Mouse (Mus musculus) adipose tissue, adult 10 weeks (tissue): ENCODE results near the gene Gm10644. TPM values are rescaled to one million over a fixed set of nuclear protein-coding genes. Genes with fewer than 3 reads are reported as not detected.

Experiments used
- polyA plus RNA-seq: library from polyadenylated mRNA; stranded (reverse); fragments of 350-450 nt; fragmentation: Illumina TruSeq; extraction: RNeasy Lipid Tissue Mini Kit (QIAGEN cat#74804); gene quantifications from one replicate; pipeline ENCODE4 v1.2.3, GENCODE M21; 2014; ENCODE audit warnings: low read depth, low replicate concordance

Gene Gm10644
- polyA plus RNA-seq = 2.4 TPM

DNA sequence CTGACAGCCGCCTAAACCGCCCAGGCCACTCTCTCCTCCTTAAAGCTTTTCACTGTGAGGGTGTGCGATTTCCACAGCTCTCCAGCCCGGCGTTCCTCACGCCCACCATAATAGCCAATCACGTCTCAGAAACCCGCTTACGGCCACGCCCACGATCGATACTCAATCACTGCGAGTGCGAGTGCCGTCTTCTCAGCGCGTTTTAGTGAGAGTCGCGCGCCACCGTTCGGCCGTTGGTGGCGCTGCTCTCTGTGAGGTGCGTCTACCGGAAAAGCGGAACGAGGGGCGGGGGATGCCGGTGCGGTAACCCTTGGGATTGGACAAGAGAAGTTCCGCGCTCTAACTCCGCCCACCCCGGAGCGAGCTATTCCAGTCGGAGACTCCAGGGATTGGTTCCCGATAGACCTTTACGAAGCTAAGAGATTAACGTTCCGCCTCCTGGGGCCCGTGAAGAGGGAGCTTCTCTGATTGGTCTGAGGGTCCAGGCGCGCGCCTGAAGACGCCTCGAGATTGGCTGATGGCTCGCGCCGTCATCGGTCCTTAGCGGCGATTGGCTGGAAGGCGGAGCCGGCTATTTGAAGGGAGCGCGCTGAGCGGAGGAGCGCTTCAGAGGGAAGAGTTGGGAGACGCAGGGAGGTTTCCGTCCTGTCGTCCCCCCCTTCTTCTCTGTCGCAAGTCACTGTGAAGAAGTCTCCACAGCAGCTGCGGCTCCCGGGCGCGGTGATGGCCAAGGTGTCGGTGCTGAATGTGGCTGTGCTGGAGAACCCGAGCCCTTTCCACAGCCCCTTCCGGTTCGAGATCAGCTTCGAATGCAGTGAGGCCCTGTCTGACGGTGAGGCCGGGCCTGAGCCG, at the start of gene Gm10644, which contains the start of gene Asf1b:
TSS of gene Gm10644 (minus strand) at position 100 of the 852 bp plus-strand sequence.
TSS of gene Asf1b (plus strand) at position 402 of the 852 bp plus-strand sequence.

DNA sequence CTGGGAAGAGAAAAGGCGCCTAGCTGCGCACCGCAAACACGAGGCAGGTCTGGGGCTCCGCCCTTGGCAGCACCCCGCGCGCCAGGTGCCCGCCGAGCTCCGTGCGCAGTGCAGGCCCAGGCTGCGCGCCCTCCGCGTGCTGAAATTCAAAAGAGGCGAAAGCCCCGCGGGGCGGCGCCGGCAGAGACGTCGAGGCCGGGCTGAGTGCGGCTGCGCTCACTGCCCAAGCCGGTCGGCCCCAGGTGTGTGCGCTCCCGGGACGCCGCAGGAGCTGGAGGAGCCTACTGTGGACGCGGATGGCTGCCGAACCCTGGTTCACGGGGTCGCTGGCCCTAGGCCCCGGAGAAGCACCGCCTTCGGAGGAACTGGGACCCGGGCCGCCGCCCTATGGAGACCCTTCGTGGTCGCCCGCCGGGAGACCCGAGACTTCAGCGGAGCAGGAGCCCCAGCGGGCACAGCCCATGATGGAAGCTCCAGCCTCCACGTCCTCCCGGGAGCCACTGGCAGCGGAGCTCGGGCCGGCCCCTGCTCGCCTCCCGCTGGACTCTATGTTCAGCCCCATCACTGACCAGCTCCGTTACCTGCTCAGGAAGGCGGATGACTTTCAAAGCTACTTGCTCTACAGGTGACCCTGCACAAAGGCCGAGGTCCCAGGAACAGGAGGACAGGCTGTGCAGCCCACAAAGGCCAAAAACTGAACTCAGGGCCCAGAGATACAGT, 46.4 kb upstream of the Gm10644 start, which contains the start of gene 1700067K01Rik:
TSS of gene 1700067K01Rik (plus strand) at position 222 of the 720 bp plus-strand sequence.

DNA sequence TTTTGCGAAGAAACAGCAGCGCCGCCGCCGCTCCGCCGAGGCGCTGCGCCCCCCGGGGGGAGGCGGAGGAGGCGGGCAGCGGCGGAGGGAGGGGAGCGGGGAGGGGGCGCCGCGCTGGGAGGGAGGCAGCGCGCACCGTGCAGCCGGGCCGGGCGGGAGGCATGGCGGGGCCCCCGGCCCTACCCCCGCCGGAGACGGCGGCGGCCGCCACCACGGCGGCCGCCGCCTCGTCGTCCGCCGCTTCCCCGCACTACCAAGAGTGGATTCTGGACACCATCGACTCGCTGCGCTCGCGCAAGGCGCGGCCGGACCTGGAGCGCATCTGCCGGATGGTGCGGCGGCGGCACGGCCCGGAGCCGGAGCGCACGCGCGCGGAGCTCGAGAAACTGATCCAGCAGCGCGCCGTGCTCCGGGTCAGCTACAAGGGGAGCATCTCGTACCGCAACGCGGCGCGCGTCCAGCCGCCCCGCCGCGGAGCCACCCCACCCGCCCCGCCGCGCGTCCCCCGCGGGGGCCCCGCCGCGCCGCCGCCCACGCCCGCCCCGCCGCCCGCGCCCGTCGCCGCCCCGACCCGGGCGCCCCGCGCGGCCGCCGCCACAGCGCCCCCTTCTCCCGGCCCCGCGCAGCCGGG, 42.6 kb upstream of the Gm10644 start, which contains the start of gene Samd1:
TSS of gene Samd1 (plus strand) at position 162 of the 631 bp plus-strand sequence.

DNA sequence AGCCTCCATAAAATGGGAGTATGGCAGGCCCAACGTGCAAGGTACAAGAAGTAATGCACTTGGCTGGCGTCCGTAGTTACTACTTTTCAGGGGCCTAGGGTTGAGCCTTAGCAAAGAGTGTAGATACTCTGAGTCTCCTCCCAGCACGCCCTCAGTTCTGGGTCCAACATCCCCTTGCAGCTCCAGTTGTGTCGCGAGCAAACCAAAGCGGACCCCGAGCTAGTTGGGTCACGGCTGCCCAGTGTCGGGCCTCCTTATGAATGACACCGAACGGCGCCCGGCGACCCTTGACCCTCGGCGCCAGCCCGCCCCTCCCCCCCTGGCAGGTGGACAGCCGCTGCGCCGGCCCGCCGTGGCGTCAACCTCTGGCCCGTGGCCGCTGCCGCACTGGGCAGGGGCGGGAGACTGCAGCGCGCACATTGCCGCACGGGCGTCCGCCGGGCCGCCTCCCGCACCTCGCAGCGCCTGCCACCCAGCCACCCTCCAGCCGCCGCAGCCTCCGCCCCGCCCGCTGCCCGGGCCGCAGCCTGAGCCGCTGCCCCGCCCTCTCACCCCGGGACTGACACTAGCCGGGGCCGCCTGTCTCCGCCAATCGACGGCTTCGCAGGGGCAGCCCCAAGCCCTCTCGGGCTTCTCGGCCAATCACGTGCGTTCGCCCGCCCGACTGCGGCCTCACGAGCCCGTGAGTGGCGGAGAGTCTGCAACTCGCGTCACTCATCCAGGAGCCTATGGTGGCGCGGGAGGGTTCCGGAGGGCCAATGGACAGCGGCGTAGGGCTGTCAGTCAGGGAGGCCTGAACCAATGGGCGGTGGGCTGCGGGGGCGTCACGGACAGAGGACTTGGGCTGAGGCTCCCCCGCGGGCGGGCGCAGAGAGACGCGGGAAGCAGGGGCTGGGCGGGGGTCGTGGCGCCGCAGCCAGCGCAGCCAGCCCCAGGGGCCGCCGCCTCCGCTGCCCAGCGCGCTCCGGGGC, 17.4 kb upstream of the Gm10644 start, which contains the start of gene Prkaca:
TSS of gene Prkaca (plus strand) at position 844 of the 971 bp plus-strand sequence.

DNA sequence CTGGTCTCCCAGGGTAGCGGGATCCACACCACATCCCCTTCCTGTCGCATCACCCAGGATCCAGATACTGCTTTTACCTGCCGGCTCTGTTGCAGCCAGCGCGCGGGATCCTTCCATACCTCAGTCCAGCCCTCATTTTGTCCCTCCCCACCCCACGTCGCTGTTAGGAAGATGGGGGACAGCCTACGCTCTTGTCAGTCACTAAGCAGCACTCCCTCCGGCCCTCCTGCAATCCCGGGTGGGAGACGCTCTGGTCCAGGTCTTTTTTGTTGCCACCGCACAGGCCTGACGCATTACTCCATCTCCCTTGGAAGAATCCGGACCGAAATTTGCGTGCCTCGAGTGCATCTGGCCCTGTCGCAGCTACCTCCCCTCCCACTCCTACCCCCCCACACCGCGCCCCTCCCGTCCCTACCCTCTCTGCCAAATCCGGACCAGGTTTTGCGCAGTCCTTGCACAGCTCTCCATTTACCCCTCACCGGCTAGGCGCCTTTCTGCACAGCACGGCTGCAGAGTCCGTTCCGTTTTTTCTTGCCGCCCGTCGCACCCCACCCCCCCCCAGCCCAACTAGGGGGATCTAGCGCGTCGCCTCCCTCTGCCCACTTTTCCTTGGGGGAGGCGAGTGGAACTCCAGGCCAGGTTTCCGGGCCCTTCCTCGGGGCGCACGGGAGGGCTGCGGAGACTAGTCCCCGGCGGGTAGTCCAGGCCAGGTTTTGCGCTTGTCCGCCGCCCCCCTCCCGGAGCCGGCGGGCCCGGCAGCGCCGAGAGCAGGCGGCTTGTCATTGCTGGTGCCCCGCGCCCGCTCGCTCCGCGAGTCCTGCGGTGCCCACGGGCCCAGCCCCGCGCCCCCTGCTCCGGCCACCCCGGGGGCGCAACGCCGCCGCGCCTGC, 55.4 kb downstream of the Gm10644 start, which contains the start of gene Adgrl1:
TSS of gene Adgrl1 (plus strand) at position 743 of the 890 bp plus-strand sequence.

Other genes starting within 250 kb of the Gm10644 start
- gene Ddx39, start 240.0 kb downstream of the Gm10644 start, polyA plus RNA-seq = 25.3 TPM
- 135 TPM for gene Adgre5, start 213.9 kb downstream of the Gm10644 start, polyA plus RNA-seq
- gene Adgrl1, start 55.1 kb downstream of the Gm10644 start, polyA plus RNA-seq = 25.2 TPM
- 2.9 TPM for gene Asf1b, start 302 bp upstream of the Gm10644 start, polyA plus RNA-seq
- gene Prkaca, start 17.8 kb upstream of the Gm10644 start, polyA plus RNA-seq = 84.4 TPM
- gene Samd1, start 42.5 kb upstream of the Gm10644 start, polyA plus RNA-seq = 24.6 TPM
- gene 1700067K01Rik, start 46.3 kb upstream of the Gm10644 start, polyA plus RNA-seq = 1.3 TPM
- 0.62 TPM for gene 2210011C24Rik, start 57.0 kb upstream of the Gm10644 start, polyA plus RNA-seq
- 1.3 TPM for gene Palm3, start 66.3 kb upstream of the Gm10644 start, polyA plus RNA-seq
- gene Il27ra, start 87.4 kb upstream of the Gm10644 start, polyA plus RNA-seq = 1.6 TPM
- gene Rln3, start 89.8 kb upstream of the Gm10644 start, polyA plus RNA-seq = not detected
- gene Gm10643, start 109.9 kb upstream of the Gm10644 start, polyA plus RNA-seq = 2.3 TPM
- gene Rfx1, start 111.6 kb upstream of the Gm10644 start, polyA plus RNA-seq = 11.2 TPM
- 14.2 TPM for gene Dcaf15, start 149.6 kb upstream of the Gm10644 start, polyA plus RNA-seq
- 0.40 TPM for gene Podnl1, start 170.8 kb upstream of the Gm10644 start, polyA plus RNA-seq
- gene Cc2d1a, start 192.7 kb upstream of the Gm10644 start, polyA plus RNA-seq = 21.9 TPM
- gene 4930432K21Rik, start 192.8 kb upstream of the Gm10644 start, polyA plus RNA-seq = 2.8 TPM
- gene Nanos3, start 230.0 kb upstream of the Gm10644 start, polyA plus RNA-seq = not detected